Mouse (Mus musculus) forebrain, postnatal 0 days (tissue): ENCODE results near the gene Cntnap2. TPM values are rescaled to one million over a fixed set of nuclear protein-coding genes. Genes with fewer than 3 reads are reported as not detected.
"Not testable (repeated sequence)": the region's sequence is repeated elsewhere in the genome, so short reads cannot be mapped to it uniquely, and the experiment has no call there.

Experiments used
- ATAC-seq: fragments of 200-750 bp; cut with Nextera tagmentation; 2 replicates; pipeline ENCODE4 v1.8.0; 2017; ENCODE audit warnings: mild to moderate bottlenecking, moderate library complexity
- DNase-seq: peaks from one replicate; pipeline ENCODE4 v3.0.0-alpha.2; 2015
- H3K27ac ChIP-seq: fragments of 300-500 bp; sonication (generic); 2 replicates; pipeline ENCODE4 v1.5.1; 2014; ENCODE audit warnings: low read depth, mild to moderate bottlenecking, antibody characterized with exemption, low read length, moderate library complexity, mixed read lengths
- H3K27me3 ChIP-seq: fragments of 300-500 bp; sonication (generic); 2 replicates; pipeline ENCODE4 v1.6.1; 2014; ENCODE audit warnings: mild to moderate bottlenecking, low read length, mixed read lengths; ENCODE audit not compliant: insufficient read depth
- H3K36me3 ChIP-seq: fragments of 300-500 bp; sonication (generic); 2 replicates; pipeline ENCODE4 v1.6.1; 2014; ENCODE audit warnings: mild to moderate bottlenecking, moderate library complexity; ENCODE audit not compliant: insufficient read depth
- H3K4me1 ChIP-seq: fragments of 300-500 bp; sonication (generic); 2 replicates; pipeline ENCODE4 v1.6.1; 2014; ENCODE audit warnings: antibody characterized with exemption; ENCODE audit not compliant: insufficient read depth
- H3K4me2 ChIP-seq: fragments of 300-500 bp; sonication (generic); 2 replicates; pipeline ENCODE4 v1.6.1; 2014; ENCODE audit warnings: low read depth, mild to moderate bottlenecking, moderate library complexity
- H3K4me3 ChIP-seq: fragments of 300-500 bp; sonication (generic); 2 replicates; pipeline ENCODE4 v1.5.1; 2014; ENCODE audit warnings: low read depth, low read length, mixed read lengths
- H3K9ac ChIP-seq: fragments of 300-500 bp; sonication (generic); 2 replicates; pipeline ENCODE4 v1.6.1; 2014; ENCODE audit warnings: mild to moderate bottlenecking
- H3K9me3 ChIP-seq: fragments of 300-500 bp; sonication (generic); 2 replicates; pipeline ENCODE4 v1.6.1; 2016; ENCODE audit warnings: low read length
- CTCF ChIP-seq: sonication (generic); IDR thresholded peaks from 2 replicates; pipeline ENCODE4 v1.5.1; 2016; ENCODE audit warnings: antibody characterized with exemption, control low read depth, low read depth
- WGBS: fragments of 180-500 bp; shearing (Covaris S2); extraction: QIAGEN DNeasy Blood & Tissue Kit; methylation state at CpG from one replicate; pipeline ENCODE4 v1.1.7; 2014; 5-methylcytosine and 5-hydroxymethylcytosine counted together
- polyA plus RNA-seq: library from polyadenylated mRNA; unstranded; fragments of >200 nt; fragmentation: Nextera tagmentation; extraction: Ambion mirVana; gene quantifications from 2 replicates; pipeline ENCODE4 v1.2.1, GENCODE M21; 2015
- total RNA-seq: library from RNA; depleted of rRNA; stranded (reverse); fragments of >200 nt; gene quantifications from 2 replicates; pipeline ENCODE4 v1.2.3, GENCODE M21; 2014

The Cntnap2 gene
- total and polyA plus RNA-seq, 2 experiments from 2014 or later = 50.2 to 107 TPM

- DNase-seq, ATAC-seq, H3K36me3 ChIP-seq, H3K4me3 ChIP-seq, H3K9me3 ChIP-seq, H3K27me3 ChIP-seq, H3K27ac ChIP-seq, H3K9ac ChIP-seq, H3K4me2 ChIP-seq, H3K4me1 ChIP-seq: not testable (repeated sequence)
- 37% methylated on average over 8 of the region's 8 CpGs for WGBS
Observed at GRCm38 (mm10) chr6:47174580-47175294, 2115.6 kb downstream of the Cntnap2 start.

GRCm38 (mm10) chr6:47175356-47176156 is 2116.4 kb downstream of the Cntnap2 start:
- DNase-seq = peak; percentile 82
- not testable (repeated sequence) for H3K9me3 ChIP-seq

DNA sequence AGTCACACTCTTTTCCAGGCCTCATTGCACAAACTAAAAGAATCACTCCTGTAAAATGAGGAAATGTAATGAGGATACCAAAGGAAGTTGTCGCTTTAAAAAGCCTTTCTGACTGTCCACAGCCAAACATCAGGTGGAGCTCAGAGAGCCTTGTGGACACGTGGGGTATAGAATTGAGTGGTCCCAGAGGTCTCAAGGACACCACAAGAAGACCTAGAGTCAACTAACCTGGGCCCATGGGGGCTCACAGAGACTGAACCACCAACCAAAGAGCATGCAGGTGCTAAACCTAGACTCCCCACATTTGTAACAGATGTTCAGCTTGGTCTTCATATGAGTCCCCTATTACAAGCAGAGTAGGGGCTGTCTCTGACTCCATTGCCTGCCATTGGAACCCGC is 2117.0 kb downstream of the Cntnap2 start:
- not testable (repeated sequence) for H3K9ac ChIP-seq, H3K27ac ChIP-seq, ATAC-seq, H3K4me3 ChIP-seq, H3K36me3 ChIP-seq, DNase-seq, H3K4me1 ChIP-seq, H3K9me3 ChIP-seq, H3K27me3 ChIP-seq
- 41% methylated on average over 3 of the region's 3 CpGs for WGBS
- H3K4me2 ChIP-seq = peak overlapping the region; percentile 16; the same call in 1 of the 2 replicates

More at GRCm38 (mm10) chr6:47175356-47176156, 2116.4 kb downstream of the Cntnap2 start:
- not testable (repeated sequence) for H3K4me1 ChIP-seq, H3K27ac ChIP-seq, H3K4me3 ChIP-seq, H3K27me3 ChIP-seq, H3K36me3 ChIP-seq, H3K9ac ChIP-seq
- peak; percentile 77 for TF ChIP-seq CTCF
- H3K4me2 ChIP-seq = peak overlapping the region; percentile 16
- WGBS = 16% methylated on average over 10 of the region's 10 CpGs
- peak; percentile 89 for ATAC-seq

GRCm38 (mm10) chr6:47181372-47181771 is 2122.2 kb downstream of the Cntnap2 start:
- not testable (repeated sequence) for H3K9me3 ChIP-seq, H3K4me1 ChIP-seq, H3K9ac ChIP-seq, DNase-seq, ATAC-seq, H3K4me3 ChIP-seq, H3K4me2 ChIP-seq, H3K27ac ChIP-seq, H3K27me3 ChIP-seq, H3K36me3 ChIP-seq
- WGBS = 65% methylated on average over 5 of the region's 5 CpGs

DNA sequence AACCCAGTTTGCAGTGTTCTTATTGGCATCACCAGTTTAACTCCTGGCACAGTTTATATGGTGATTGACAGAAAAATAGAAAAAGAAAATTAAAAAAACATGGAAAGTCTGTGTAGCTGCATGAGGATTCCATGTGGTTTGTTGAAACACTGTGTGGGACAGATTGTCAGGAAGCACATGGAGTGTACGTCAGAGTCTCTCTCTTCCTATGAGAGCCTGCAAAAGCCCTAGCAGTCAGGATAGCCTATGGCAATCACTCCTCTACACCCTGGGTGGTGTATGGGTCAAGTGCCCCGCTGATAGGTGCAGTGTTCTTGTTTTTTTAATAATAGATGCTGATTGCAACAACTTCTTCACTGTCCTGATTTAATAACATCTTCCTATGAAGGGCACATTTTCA is 2123.1 kb downstream of the Cntnap2 start:
- WGBS = 66% methylated on average over 2 of the region's 2 CpGs
- ATAC-seq = peak; percentile 89
- TF ChIP-seq CTCF = no peak

GRCm38 (mm10) chr6:47182756-47183155 is 2123.6 kb downstream of the Cntnap2 start:
- WGBS = 74% methylated on average over 1 of the region's 1 CpGs
- Histone ChIP-seq H3K4me2 (no peak overlapping the region), H3K4me3 (no peak overlapping the region), H3K9me3 (no peaks in the 10 kb centered on the region), H3K27me3 (no peaks in the 10 kb centered on the region), H3K9ac (no peak overlapping the region), H3K4me1 (no peaks in the 10 kb centered on the region), H3K27ac (no peak overlapping the region), H3K36me3 (no peaks in the 10 kb centered on the region)
- TF ChIP-seq CTCF = no peak
- ATAC-seq (no peak), DNase-seq (no peak)

More for the DNA sequence above, 2123.1 kb downstream of the Cntnap2 start:
- H3K4me3 ChIP-seq = no peak overlapping the region
- no peaks in the 10 kb centered on the region for H3K9me3 ChIP-seq
- H3K36me3 ChIP-seq = no peaks in the 10 kb centered on the region
- no peak for DNase-seq
- no peak overlapping the region for H3K27ac ChIP-seq
- H3K27me3 ChIP-seq = no peaks in the 10 kb centered on the region
- H3K9ac ChIP-seq = no peak overlapping the region
- no peak overlapping the region for H3K4me2 ChIP-seq
- H3K4me1 ChIP-seq = no peaks in the 10 kb centered on the region

- not testable (repeated sequence) for H3K9ac ChIP-seq, H3K9me3 ChIP-seq, H3K36me3 ChIP-seq, H3K27ac ChIP-seq, H3K4me3 ChIP-seq, H3K4me2 ChIP-seq, ATAC-seq, H3K4me1 ChIP-seq, DNase-seq, H3K27me3 ChIP-seq
- TF ChIP-seq CTCF = peak; percentile 20; the same call in 1 of the 2 replicates
Observed at GRCm38 (mm10) chr6:47183850-47184249, 2124.7 kb downstream of the Cntnap2 start.
